Mouse (Mus musculus): ENCODE results near the gene Capn5.
A peak's percentile ranks its signal among the peaks of the same experiment; 100 is the strongest.
"Not testable (repeated sequence)": the region's sequence is repeated elsewhere in the genome, so short reads cannot be mapped to it uniquely, and the experiment has no call there.

The Capn5 gene

DNA sequence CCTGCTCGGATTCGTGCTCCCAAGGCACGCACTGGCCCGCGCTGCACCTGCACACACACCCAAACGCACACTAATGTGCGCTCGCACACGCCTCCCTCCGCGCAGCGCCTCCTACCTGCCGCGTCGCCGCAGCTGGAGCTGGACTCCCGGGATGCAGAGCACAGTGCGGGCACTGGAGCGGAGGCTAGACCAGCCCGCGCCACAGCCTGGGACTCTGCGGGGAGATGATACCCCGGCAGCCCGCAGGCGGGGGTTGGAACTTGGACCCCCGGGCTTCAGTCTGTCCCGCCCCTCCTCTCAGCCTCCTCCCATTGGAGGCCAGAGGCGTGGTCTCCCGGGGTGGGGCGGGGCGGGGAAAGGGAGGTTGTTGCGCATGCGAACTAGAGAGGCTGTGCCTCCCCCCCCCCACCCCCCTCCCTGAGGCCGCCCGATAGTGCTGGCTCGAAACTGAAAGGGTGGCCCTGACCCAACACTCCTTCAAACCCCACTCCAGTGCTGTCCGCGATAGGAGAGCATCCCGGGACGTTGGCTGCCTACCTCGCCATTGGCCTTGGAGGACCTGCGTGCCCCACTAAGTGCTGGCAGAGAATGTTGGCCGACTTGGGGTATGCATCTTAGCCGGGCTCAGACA, at the start of gene Capn5:
Gene Capn5 (minus strand): TSS at position 346 of the 631 bp plus-strand sequence.
- peak in 1 of 2 experiments; percentile 39 for DNase-seq (ENCODE audit: low spot score in 2 of 2)

DNA sequence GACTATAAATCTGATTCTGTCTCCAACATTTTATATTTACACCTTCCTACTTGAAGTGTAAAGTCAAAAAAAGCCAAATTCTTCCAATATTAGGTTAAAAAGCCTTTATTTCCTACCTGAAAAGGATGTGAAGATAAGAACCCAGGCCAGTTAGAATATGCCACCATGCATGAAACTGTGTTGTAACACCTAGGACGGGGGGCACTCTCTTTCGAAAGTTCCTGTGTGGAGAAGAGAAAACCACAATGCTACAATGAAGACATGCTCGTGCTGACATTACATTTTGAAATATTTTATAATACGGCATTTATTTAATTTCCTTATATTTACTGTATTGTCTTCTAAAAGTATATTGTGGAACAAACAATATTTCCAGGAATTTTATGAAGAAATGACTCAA, 45.7 kb upstream of the Capn5 start:
- no peak for DNase-seq (ENCODE audit: low spot score in 2 of 2)

DNA sequence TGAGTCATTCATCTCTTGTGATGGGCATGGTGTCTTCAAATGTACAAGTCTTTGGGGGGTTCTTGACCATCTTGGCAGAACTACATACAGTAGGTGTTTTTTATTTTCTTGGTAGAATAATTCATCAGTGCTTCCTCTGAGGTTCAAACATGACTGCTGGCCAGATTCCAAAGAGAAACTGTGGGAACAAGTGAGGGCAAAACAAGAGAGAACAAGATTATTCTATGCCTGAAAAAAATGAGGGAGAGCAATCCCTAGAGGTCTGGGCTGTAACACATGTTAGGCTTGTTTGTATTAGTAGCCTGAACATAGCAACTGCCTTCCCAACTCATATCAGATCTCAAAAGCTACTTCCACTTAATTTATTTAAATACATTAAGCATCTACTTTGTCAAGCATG, 38.6 kb upstream of the Capn5 start:
- no peak for DNase-seq (ENCODE audit: low spot score in 2 of 2)

DNA sequence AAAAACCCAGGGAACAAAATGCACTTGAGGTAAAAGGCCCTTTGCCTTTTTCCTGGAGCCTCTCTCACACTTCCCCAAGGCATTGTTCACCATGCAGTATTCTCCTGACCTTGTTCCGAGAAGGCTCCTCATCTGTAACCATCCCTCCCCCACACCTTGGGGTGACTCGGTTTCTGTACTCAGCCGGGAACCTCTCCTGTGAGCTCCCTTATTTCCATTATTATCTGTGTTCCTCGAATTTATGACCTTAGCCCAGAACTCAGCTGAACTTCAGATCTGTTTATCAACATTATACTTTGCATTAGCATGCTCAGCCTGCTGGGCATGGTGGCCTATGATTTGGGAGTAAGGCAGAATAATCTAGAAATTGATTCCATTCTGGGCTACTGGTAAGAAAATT, 24.9 kb upstream of the Capn5 start:
- DNase-seq (ENCODE audit: low spot score in 2 of 2), result no peak

DNA sequence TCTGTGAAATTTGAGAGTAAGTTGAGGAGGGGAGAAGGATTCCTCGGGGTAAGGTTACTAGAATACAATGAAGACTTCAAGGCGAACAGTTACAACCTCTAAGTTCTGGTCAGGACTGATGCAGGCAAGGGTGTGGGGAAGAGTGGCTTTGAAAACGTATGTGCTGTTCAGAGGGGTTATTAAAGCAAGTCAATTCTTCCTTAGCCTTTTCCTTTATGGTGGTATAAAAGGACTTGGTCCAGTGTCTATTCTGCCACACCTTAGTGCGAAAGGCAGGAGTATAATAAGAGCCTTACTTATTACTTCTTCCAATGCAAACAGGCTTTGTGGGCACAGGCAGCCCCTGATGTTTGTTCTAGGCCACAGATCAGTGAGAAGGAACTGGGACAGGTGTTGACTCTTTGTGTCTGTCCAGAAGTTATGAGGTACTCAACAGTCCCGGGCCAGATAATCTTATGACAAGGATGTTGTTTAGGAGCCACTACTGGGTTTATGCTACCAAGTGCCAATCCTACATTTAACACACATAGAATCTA, 23.5 kb upstream of the Capn5 start:
- DNase-seq (ENCODE audit: low spot score in 2 of 2), result no peak

DNA sequence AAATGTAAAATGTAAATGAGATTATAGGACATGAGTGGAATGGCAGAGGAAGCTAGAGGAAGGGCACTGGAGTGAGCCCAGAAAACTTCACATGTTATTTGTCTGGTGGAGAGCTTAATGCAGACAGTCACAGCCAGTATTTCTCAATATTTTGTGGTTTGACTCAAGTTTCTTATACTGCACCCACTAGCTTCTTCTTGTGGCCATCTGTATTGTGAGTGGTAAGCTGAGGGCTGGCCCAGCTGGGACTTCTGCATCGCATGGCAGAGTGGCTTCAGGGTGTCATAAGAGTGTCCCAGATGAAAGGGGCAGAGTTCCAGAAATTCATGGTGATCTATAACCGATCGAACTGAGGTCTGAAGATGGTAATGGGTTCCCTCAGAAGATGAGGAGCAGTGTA, 22.3 kb upstream of the Capn5 start:
- no peak for DNase-seq (ENCODE audit: low spot score in 2 of 2)

DNA sequence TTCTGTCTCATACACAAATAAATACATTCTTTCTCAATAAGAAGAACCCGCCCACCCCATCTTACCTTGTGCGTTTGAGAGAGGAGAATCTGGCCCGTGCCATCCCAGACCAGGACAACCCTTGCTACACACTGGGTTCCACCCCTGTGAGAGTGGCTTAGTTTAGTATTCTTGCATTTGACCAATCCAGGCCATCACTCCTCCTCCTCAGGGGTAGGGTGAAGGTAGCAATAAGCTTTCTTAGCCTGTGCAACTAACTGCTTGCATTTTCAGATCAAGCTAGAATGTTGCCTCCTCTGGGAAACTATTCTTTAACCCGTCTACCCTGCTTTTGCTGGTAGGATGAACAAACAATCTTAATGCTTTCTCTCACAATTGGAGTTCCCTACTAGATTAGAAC, 21.3 kb upstream of the Capn5 start, which contains the start of gene B3gnt6:
Gene B3gnt6 (minus strand): TSS at position 101 of the 400 bp plus-strand sequence.
- DNase-seq (ENCODE audit: low spot score in 2 of 2), result no peak

DNA sequence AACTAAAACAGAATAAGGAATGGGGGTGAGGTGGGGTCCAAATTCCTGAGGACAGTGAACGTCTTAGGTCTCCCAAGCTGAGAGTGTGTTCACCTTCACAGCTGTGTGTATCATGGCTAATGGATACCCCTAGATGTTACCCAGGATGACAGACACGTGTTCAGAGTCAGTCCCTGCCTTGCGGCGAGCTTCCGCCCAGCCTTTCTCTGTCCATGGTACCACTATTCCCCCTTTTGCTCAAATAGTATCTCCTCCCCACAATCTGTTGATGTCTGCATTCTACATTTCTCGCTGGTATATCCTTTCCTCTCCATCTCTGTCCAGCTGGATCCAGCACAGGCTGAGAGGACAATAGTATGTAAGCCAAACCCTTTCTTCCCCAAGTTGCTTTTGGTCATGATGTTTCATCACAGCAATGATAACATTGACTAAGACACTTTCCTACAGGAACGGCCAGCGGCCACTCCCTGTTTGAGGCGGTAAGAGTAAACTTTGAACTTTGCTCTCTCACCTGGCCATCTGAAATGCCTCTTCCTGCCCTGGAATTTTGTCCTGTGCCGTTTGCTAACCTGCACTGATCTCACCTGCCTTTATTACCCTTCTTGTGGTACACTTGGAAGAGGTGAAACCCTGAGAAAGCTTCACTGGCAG, 17.2 kb upstream of the Capn5 start:
- DNase-seq (ENCODE audit: low spot score in 2 of 2), result no peak

DNA sequence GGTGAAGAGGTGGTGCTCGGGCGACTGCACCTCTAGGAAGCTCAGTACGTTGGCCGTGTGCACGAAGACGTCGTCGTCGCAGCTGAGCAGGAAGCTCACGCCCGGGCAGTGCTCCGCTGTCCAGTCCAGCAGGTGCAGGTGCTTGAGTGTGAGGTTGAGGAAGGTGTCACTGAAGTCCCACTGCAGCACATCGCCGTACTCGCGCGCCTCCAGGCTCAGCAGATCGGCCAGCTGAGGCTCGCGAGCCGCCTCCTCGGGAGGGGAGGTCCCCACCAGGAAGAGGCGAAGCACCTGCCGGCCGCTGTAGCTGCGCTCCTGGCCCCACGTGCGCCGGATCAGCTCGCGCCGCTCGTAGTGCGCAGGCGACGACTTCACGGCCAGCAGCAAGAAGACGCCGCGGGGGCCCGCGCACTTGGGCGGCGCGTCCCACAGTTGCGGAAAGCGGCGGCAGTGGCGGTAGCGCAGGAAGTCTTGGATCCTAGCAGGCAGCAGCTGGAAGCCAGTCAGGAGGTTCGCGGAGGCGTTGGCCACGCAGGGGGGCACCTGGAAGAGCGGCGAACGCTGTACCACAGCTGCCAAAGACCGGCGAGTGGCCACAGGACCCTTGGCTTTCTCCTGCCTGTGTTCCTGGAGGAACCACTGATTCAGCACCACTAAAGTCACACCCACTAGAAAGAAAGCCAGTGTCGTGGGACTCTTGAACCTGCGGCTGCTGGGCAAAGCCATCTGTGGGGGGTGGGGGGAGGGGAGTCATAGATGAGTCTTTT, 16.1 kb upstream of the Capn5 start:
- DNase-seq (ENCODE audit: low spot score in 2 of 2), result no peak

DNA sequence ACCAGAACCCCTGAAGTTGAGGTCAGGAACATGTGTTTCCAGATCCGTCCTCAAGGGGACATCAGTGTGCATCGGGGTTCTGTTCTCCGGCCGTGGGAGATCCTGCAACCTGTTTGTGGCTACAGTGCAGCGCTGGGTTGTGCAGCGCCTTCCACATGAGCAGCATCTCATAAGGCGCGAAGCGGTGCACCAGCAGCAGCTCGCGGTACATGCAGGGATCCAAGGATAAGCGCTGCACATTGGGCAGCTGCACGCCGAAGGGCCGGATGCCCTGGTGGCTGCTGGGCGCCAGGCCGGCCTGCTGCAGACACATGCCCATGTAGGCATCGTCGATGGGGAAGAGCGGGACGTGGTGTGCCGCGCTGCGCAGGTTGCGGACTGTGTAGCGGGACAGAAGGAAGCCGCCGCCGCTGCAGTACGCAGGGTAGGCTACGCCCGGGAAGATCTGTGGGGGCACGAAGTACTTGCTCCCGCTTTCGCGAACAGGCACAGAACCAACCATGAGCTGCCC, 15.5 kb upstream of the Capn5 start:
- no peak for DNase-seq (ENCODE audit: low spot score in 2 of 2)

DNA sequence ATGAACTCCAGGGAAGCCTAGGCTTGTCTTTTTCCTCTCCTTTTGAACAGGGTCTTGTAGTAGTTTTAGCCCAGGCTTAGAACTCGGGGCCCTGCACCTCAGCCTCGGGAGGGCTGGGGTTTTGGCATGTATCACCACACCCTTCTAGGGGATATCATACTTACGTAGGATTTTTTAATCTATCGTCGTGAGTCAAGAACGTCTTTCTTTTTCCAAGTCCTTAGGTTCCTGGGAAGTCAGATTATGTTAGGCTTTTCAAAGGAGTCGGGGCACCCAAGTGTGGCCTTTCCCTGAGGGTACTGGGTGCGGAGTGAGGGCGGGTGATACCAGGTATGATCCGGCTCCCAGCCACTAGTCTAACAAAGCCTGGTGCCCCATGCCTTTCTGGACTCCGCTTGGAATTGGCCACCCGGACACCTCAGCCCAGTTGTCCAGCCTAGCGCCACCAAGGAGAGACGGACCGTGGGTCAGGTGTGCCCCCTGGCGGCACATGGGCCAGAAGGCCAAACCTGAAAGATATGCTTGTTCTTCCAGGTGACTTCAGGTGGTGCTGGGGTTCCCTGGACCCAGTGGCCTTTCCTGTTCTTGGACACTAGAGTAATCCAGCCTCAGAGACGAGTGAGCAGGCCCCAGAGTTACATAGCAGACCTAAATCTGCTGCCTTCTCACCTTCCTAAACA, 13.6 kb upstream of the Capn5 start:
- DNase-seq (ENCODE audit: low spot score in 2 of 2), result no peak

DNA sequence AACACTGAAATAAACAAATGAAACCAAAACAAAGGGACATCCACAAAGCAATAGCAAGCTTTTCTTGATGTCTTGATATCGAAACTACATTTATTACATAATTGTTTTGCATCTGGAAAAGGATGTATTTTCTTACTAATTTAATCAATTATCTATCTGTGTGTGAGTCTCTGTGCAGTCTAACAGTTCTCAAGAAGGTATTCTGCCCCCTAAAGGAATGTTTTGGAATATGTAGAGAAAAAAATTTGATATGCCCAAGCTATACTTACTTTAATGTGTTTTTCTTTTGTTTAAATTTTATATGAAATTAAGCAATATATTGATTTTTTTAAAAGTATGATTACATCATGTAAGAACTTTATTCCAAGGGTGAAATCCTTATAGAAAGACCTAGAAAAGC, 12.5 kb upstream of the Capn5 start:
- no peak for DNase-seq (ENCODE audit: low spot score in 2 of 2)

DNA sequence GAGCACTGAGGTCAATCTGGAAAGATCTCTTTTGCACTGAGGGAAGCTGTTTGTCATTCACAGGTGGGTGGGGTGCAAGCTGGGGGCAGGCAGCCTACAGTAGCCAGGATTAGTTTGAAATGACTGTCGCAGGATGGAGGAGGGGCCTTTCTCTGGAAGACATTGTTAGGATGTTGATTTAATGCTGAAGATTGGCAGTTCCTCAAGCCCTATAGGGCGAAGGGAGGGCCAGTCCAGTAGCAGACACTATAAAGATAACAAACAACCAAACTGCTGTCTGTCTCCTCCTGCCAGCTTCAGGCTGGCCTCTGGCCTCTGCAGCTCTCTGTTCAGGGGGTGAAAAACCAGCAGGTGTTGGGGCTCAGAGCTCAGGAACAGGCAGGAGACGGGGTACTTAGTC, 11.7 kb upstream of the Capn5 start:
- no peak for DNase-seq (ENCODE audit: low spot score in 2 of 2)

DNA sequence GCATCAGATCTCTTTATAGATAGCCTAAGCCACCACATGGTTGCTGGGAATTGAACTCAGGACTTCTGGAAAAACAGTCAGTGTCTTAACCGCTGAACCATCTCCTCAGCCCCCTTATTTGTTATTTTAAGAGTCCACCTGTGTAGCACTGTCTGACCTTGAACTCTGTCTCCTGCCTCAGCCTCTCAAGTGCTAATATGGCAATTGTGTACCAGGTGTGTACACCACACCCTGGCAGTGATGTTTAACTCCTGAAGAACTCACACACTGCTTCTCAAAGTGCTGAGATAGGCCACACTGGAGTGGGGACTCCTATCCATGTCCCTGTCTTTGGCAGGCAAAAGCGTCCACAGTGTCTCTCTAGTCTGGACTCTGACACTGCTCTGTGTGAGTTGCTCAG, 10.6 kb upstream of the Capn5 start:
- no peak for DNase-seq (ENCODE audit: low spot score in 2 of 2)

DNA sequence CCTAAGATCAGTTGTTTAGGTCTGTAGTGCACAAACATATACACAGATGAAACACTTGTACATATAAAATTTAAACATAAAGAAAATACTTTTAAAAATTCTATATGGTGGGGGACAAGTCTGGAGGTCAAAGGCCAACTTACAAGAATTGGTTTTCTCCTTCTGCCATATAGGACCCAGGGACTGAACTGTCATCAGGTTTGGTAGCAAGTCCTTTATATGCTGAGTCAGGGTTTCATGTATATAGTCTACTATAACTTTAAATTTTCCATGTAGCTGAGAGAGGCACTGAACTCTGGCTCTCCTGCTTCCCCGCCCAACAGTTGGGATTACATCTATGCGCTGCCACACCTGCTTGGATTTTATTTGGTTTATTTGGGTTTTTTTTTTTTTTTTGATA, 10.2 kb upstream of the Capn5 start:
- no peak for DNase-seq (ENCODE audit: low spot score in 2 of 2)

DNA sequence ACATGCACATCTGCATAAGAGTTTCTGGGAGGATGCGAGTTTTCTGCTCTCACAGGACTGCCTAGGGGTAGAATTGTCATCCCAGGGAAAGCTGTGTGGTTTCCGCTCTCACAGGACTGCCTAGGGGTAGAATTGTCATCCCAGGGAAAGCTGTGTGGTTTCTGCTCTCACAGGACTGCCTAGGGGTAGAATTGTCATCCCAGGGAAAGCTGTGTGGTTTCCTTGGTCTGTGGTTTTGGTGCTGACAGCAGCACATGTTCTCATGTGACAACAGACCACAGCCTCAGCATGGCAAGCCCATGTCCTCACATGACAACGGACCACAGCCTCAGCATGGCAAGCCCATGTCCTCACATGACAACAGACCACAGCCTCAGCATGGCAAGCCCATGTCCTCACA, 9.3 kb upstream of the Capn5 start:
- not testable (repeated sequence) for DNase-seq (ENCODE audit: low spot score in 2 of 2)

DNA sequence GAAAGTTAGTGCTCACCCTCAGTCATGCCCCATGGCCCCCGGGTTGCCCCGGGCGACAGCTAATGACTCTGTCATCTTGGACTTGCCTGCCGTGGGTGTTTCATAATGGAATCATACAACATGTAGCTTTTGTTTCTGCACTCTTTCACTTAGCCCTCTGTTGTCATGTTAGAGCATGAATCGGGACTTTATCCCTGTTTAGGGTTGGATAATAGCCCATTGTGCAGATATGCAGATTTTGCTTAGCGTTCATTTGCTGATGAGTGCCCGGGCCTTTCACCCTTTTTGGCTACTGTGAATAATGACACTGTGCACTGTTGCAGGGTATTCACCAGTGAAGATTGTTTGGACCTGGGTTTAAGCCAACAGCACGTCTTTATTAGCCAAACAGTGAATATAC, 8.6 kb upstream of the Capn5 start:
- DNase-seq (ENCODE audit: low spot score in 2 of 2), result no peak

DNA sequence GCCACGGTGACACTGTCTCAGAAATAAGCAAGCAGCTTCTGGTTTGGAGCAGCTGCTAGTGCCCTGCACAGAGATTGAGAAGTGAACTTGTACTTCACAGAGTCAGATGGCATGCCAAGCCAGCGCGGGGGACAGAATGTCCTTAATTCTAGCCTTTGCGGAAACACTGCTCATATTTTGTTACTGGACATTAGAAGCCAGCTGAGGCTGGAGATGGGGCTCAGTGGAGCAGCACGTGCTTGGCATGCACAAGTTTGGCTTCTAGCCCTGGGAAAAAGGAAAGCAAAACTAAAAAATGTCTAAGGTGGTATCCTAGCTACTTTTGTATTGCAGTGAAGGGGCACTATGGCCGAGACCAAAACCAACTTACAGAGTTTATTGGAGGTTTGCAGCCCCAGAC, 7.3 kb upstream of the Capn5 start:
- DNase-seq (ENCODE audit: low spot score in 2 of 2), result peak in 1 of 2 experiments; percentile 31

DNA sequence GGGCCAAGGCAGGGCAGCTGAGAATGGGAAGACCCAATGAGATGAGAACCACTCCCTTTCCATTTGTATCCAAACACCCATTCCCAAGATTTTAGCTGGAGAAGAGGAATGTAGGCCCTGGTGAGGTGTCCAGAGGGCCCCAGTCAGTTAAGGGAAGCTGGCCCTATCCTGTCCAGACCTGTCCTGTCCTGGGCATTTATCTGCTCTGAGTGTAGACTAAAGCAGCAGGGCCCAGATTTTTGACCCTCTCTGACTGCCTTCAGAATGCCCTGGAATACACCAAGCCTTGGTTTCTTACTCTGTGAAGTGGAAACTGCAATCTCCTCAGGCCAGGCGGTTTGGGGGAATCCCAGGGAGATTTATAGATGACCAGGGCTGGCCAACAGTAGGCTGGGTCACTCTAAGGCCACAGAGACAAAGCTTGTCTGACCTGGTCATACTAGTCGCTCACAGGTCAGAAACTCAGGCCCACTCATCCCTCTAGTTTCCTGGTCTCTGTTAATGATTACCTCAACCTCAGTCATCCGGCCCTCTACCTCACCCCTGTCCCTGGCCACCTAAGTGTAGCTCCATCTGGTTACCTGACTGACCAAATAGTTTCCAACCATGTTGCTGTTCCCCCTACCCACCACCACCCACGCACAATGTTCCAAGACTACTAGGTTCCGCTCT, 622 bp upstream of the Capn5 start:
- no peak for DNase-seq (ENCODE audit: low spot score in 2 of 2)

DNA sequence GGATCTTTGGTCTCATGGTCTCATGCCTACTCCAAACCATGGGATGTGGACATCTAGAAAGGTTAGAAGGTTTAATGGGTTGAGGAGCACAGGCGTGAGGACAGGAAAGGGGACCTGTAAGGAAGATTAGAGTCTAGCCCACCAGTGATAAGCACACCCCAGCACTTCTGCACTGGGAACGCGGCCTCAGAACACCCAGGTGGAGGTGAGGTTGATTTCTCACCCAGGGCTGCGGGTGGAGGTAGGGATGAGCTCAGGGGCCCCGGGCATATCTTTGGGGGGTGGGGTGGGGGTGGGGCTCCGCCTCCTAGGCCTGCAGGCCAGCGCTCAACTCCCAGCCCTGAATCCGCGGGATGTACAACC, 527 bp downstream of the Capn5 start:
- DNase-seq (ENCODE audit: low spot score in 2 of 2), result no peak

DNA sequence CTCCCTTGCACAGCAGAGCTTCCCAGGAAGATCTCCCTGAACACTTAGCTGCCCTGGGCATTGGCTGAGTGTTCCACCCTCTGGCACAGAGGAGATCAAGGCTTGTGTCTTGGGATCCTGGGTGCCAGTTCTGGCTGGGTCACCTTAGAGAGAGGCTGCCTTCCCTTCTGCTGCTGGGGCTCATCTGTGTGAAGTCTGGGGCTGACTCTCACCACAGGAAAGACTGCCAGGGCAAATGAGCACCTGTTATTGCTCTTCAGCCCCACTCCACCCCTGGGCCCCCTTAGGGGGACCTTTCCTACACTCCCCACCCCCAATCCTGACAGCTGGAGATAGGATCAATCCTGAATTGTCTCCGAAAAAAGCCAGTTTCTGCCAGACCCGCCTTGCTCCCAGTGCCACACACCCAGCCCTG, 996 bp downstream of the Capn5 start:
- DNase-seq (ENCODE audit: low spot score in 2 of 2), result no peak
